Mouse (Mus musculus): ENCODE measurements at regions not wholly inside any gene's neighbourhood (a gene's known extent, or its start where the extent isn't known, plus 50 kb on each side); places are given as distances from the start of the nearest gene placed in this dataset.

- 23% methylated on average over 4 of the region's 4 CpGs for WGBS
- DNase-seq, result no peak
- Histone ChIP-seq H3K4me2 (ENCODE audit: low read length) (no peak overlapping the region), H3K36me3 (ENCODE audit: control insufficient read depth, insufficient read depth, low read length) (no peaks in the 10 kb centered on the region), H3K4me3 (replicated peaks; ENCODE audit: low read depth, low read length) (no peak overlapping the region), H3K9me3 (ENCODE audit: control insufficient read depth, low read length) (no peaks in the 10 kb centered on the region), H3K4me1 (ENCODE audit: control insufficient read depth, insufficient read depth, low read length) (peaks cover 24% of the 10 kb centered on the region), H3K27ac (replicated peaks; ENCODE audit: low read depth, low read length) (no peak overlapping the region), H3K27me3 (ENCODE audit: control insufficient read depth, insufficient read depth, low read length) (0 out of 2 replicates have a peak, but pooled peaks cover under 1% of the 10 kb centered on the region), H3K9ac (replicated peaks; ENCODE audit: low read length) (no peak overlapping the region)
- no peak for ATAC-seq (ENCODE audit: low FRiP score, low TSS enrichment)
Measured at GRCm38 (mm10) chr9:47408061-47408460, 121.9 kb upstream of the Cadm1 start.

- WGBS, result 83% methylated on average over 6 of the region's 6 CpGs
- Histone ChIP-seq H3K27ac (replicated peaks; ENCODE audit: low read depth, low read length) (no peak overlapping the region), H3K4me2 (ENCODE audit: low read length) (no peak overlapping the region), H3K4me1 (ENCODE audit: control insufficient read depth, insufficient read depth, low read length) (peaks cover 18% of the 10 kb centered on the region), H3K9me3 (ENCODE audit: control insufficient read depth, low read length) (no peaks in the 10 kb centered on the region), H3K36me3 (ENCODE audit: control insufficient read depth, insufficient read depth, low read length) (no peaks in the 10 kb centered on the region), H3K9ac (replicated peaks; ENCODE audit: low read length) (no peak overlapping the region), H3K4me3 (replicated peaks; ENCODE audit: low read depth, low read length) (no peak overlapping the region), H3K27me3 (ENCODE audit: control insufficient read depth, insufficient read depth, low read length) (no peaks in the 10 kb centered on the region)
- no peak for DNase-seq
- no peak for ATAC-seq (ENCODE audit: low FRiP score, low TSS enrichment)
Measured at GRCm38 (mm10) chr9:47409579-47409978, 120.4 kb upstream of the Cadm1 start.

- Histone ChIP-seq H3K27me3 (ENCODE audit: control insufficient read depth, insufficient read depth, low read length) (no peaks in the 10 kb centered on the region), H3K9ac (replicated peaks; ENCODE audit: low read length) (no peak overlapping the region), H3K4me2 (ENCODE audit: low read length) (no peak overlapping the region), H3K27ac (replicated peaks; ENCODE audit: low read depth, low read length) (no peak overlapping the region), H3K9me3 (ENCODE audit: control insufficient read depth, low read length) (no peaks in the 10 kb centered on the region), H3K4me3 (replicated peaks; ENCODE audit: low read depth, low read length) (no peak overlapping the region), H3K4me1 (ENCODE audit: control insufficient read depth, insufficient read depth, low read length) (0 out of 2 replicates have a peak, but pooled peaks cover 3% of the 10 kb centered on the region), H3K36me3 (ENCODE audit: control insufficient read depth, insufficient read depth, low read length) (no peaks in the 10 kb centered on the region)
- no peak for ATAC-seq (ENCODE audit: low FRiP score, low TSS enrichment)
- DNase-seq, result no peak
- 87% methylated on average over 2 of the region's 2 CpGs for WGBS
Measured at GRCm38 (mm10) chr9:47412786-47413185, 117.2 kb upstream of the Cadm1 start.

GRCm38 (mm10) chr9:47414350-47414988, 115.5 kb upstream of the Cadm1 start:
- H3K9ac ChIP-seq (replicated peaks; ENCODE audit: low read length), result no peak overlapping the region
- H3K4me2 ChIP-seq (ENCODE audit: low read length), result no peak overlapping the region
- H3K4me3 ChIP-seq (replicated peaks; ENCODE audit: low read depth, low read length), result no peak overlapping the region
- no peaks in the 10 kb centered on the region for H3K36me3 ChIP-seq (ENCODE audit: control insufficient read depth, insufficient read depth, low read length)
- H3K27ac ChIP-seq (replicated peaks; ENCODE audit: low read depth, low read length), result no peak overlapping the region
- H3K4me1 ChIP-seq (ENCODE audit: control insufficient read depth, insufficient read depth, low read length), result no peaks in the 10 kb centered on the region
- WGBS, result 82% methylated on average over 8 of the region's 8 CpGs
- H3K9me3 ChIP-seq (ENCODE audit: control insufficient read depth, low read length), result no peaks in the 10 kb centered on the region
- ATAC-seq (ENCODE audit: low FRiP score, low TSS enrichment) (no peak), DNase-seq (no peak)
- no peaks in the 10 kb centered on the region for H3K27me3 ChIP-seq (ENCODE audit: control insufficient read depth, insufficient read depth, low read length)

GRCm38 (mm10) chr9:47422151-47422599, 107.8 kb upstream of the Cadm1 start:
- peak; percentile 52 for DNase-seq
- Histone ChIP-seq H3K9me3 (ENCODE audit: control insufficient read depth, low read length) (no peaks in the 10 kb centered on the region), H3K4me3 (replicated peaks; ENCODE audit: low read depth, low read length) (no peak overlapping the region), H3K27me3 (ENCODE audit: control insufficient read depth, insufficient read depth, low read length) (no peaks in the 10 kb centered on the region), H3K4me2 (ENCODE audit: low read length) (no peak overlapping the region), H3K36me3 (ENCODE audit: control insufficient read depth, insufficient read depth, low read length) (no peaks in the 10 kb centered on the region), H3K27ac (replicated peaks; ENCODE audit: low read depth, low read length) (no peak overlapping the region), H3K9ac (replicated peaks; ENCODE audit: low read length) (no peak overlapping the region), H3K4me1 (ENCODE audit: control insufficient read depth, insufficient read depth, low read length) (peaks cover 4% of the 10 kb centered on the region; the same call in 1 of the 2 replicates)
- no peak for ATAC-seq (ENCODE audit: low FRiP score, low TSS enrichment)
- 31% methylated on average over 9 of the region's 9 CpGs for WGBS

GRCm38 (mm10) chr9:47422741-47423461, 107.1 kb upstream of the Cadm1 start:
- peaks cover 4% of the 10 kb centered on the region; the same call in 1 of the 2 replicates for H3K4me1 ChIP-seq (ENCODE audit: control insufficient read depth, insufficient read depth, low read length)
- no peak; the same call in 1 of the 2 replicates for ATAC-seq (ENCODE audit: low FRiP score, low TSS enrichment)
- H3K36me3 ChIP-seq (ENCODE audit: control insufficient read depth, insufficient read depth, low read length), result no peaks in the 10 kb centered on the region
- no peaks in the 10 kb centered on the region for H3K27me3 ChIP-seq (ENCODE audit: control insufficient read depth, insufficient read depth, low read length)
- H3K9me3 ChIP-seq (ENCODE audit: control insufficient read depth, low read length), result no peaks in the 10 kb centered on the region
- no peak overlapping the region for H3K4me2 ChIP-seq (ENCODE audit: low read length)
- WGBS, result 57% methylated on average over 8 of the region's 8 CpGs
- DNase-seq, result peak; percentile 79
- no peak overlapping the region for H3K9ac ChIP-seq (replicated peaks; ENCODE audit: low read length)
- H3K4me3 ChIP-seq (replicated peaks; ENCODE audit: low read depth, low read length), result no peak overlapping the region
- H3K27ac ChIP-seq (replicated peaks; ENCODE audit: low read depth, low read length), result no peak overlapping the region

GRCm38 (mm10) chr9:47423462-47423832, 106.5 kb upstream of the Cadm1 start:
- Histone ChIP-seq H3K27me3 (ENCODE audit: control insufficient read depth, insufficient read depth, low read length) (no peaks in the 10 kb centered on the region), H3K4me1 (ENCODE audit: control insufficient read depth, insufficient read depth, low read length) (peaks cover 4% of the 10 kb centered on the region; the same call in 1 of the 2 replicates), H3K9ac (replicated peaks; ENCODE audit: low read length) (no peak overlapping the region), H3K36me3 (ENCODE audit: control insufficient read depth, insufficient read depth, low read length) (no peaks in the 10 kb centered on the region), H3K4me3 (replicated peaks; ENCODE audit: low read depth, low read length) (no peak overlapping the region), H3K4me2 (ENCODE audit: low read length) (no peak overlapping the region), H3K9me3 (ENCODE audit: control insufficient read depth, low read length) (no peaks in the 10 kb centered on the region), H3K27ac (replicated peaks; ENCODE audit: low read depth, low read length) (no peak overlapping the region)
- no peak for DNase-seq
- no peak for ATAC-seq (ENCODE audit: low FRiP score, low TSS enrichment)
- WGBS, result 86% methylated on average over 3 of the region's 3 CpGs

GRCm38 (mm10) chr9:47424191-47424590, 105.8 kb upstream of the Cadm1 start:
- DNase-seq, result no peak
- 95% methylated on average over 3 of the region's 3 CpGs for WGBS
- H3K4me3 ChIP-seq (replicated peaks; ENCODE audit: low read depth, low read length), result no peak overlapping the region
- H3K4me2 ChIP-seq (ENCODE audit: low read length), result no peak overlapping the region
- no peak overlapping the region for H3K27ac ChIP-seq (replicated peaks; ENCODE audit: low read depth, low read length)
- peaks cover 4% of the 10 kb centered on the region; the same call in 1 of the 2 replicates for H3K4me1 ChIP-seq (ENCODE audit: control insufficient read depth, insufficient read depth, low read length)
- ATAC-seq (ENCODE audit: low FRiP score, low TSS enrichment), result no peak
- H3K36me3 ChIP-seq (ENCODE audit: control insufficient read depth, insufficient read depth, low read length), result no peaks in the 10 kb centered on the region
- H3K27me3 ChIP-seq (ENCODE audit: control insufficient read depth, insufficient read depth, low read length), result no peaks in the 10 kb centered on the region
- no peaks in the 10 kb centered on the region for H3K9me3 ChIP-seq (ENCODE audit: control insufficient read depth, low read length)
- H3K9ac ChIP-seq (replicated peaks; ENCODE audit: low read length), result no peak overlapping the region

- Histone ChIP-seq H3K4me1 (ENCODE audit: control insufficient read depth, insufficient read depth, low read length) (peaks cover 4% of the 10 kb centered on the region; the same call in 1 of the 2 replicates), H3K9ac (replicated peaks; ENCODE audit: low read length) (no peak overlapping the region), H3K4me2 (ENCODE audit: low read length) (no peak overlapping the region), H3K27ac (replicated peaks; ENCODE audit: low read depth, low read length) (no peak overlapping the region), H3K36me3 (ENCODE audit: control insufficient read depth, insufficient read depth, low read length) (no peaks in the 10 kb centered on the region), H3K9me3 (ENCODE audit: control insufficient read depth, low read length) (no peaks in the 10 kb centered on the region), H3K27me3 (ENCODE audit: control insufficient read depth, insufficient read depth, low read length) (no peaks in the 10 kb centered on the region), H3K4me3 (replicated peaks; ENCODE audit: low read depth, low read length) (no peak overlapping the region)
- DNase-seq (no peak), ATAC-seq (ENCODE audit: low FRiP score, low TSS enrichment) (no peak)
- WGBS, result 93% methylated on average over 5 of the region's 5 CpGs
Measured at GRCm38 (mm10) chr9:47426712-47427111, 103.3 kb upstream of the Cadm1 start.
